Mouse (Mus musculus): ENCODE measurements around the gene Capn13. TPM values are rescaled to one million over a fixed set of nuclear protein-coding genes. Genes with fewer than 3 reads are reported as not detected.

The Capn13 gene
- polyA plus RNA-seq, 1 experiment from 2014 or later = not detected

GRCm38 (mm10) chr17:73329071-73329470, 71.6 kb downstream of the Capn13 start:
- no peaks in the 10 kb centered on the region for H3K9me3 ChIP-seq
- no peak overlapping the region for H3K4me2 ChIP-seq (replicated peaks)
- H3K27me3 ChIP-seq = no peaks in the 10 kb centered on the region
- H3K9ac ChIP-seq = no peak overlapping the region
- H3K4me3 ChIP-seq = no peak overlapping the region
- ATAC-seq (ENCODE audit: insufficient number of reproducible peaks, insufficient read depth, low FRiP score, low TSS enrichment) = no peak
- no peak overlapping the region for H3K27ac ChIP-seq
- WGBS = 86% methylated on average over 5 of the region's 5 CpGs
- H3K4me1 ChIP-seq = no peaks in the 10 kb centered on the region
- H3K36me3 ChIP-seq = no peaks in the 10 kb centered on the region

GRCm38 (mm10) chr17:73325314-73325713, 75.4 kb downstream of the Capn13 start:
- WGBS = 30% methylated on average over 6 of the region's 6 CpGs
- no peak overlapping the region for H3K4me2 ChIP-seq (replicated peaks)
- no peaks in the 10 kb centered on the region for H3K36me3 ChIP-seq
- no peak overlapping the region for H3K27ac ChIP-seq
- ATAC-seq (ENCODE audit: insufficient number of reproducible peaks, insufficient read depth, low FRiP score, low TSS enrichment) = no peak
- no peaks in the 10 kb centered on the region for H3K4me1 ChIP-seq
- H3K27me3 ChIP-seq = no peaks in the 10 kb centered on the region
- no peaks in the 10 kb centered on the region for H3K9me3 ChIP-seq
- H3K9ac ChIP-seq = no peak overlapping the region
- no peak overlapping the region for H3K4me3 ChIP-seq

GRCm38 (mm10) chr17:73324732-73325131, 75.9 kb downstream of the Capn13 start:
- no peak for ATAC-seq (ENCODE audit: insufficient number of reproducible peaks, insufficient read depth, low FRiP score, low TSS enrichment)
- H3K9ac ChIP-seq = no peak overlapping the region
- H3K4me1 ChIP-seq = no peaks in the 10 kb centered on the region
- H3K27me3 ChIP-seq = no peaks in the 10 kb centered on the region
- H3K36me3 ChIP-seq = no peaks in the 10 kb centered on the region
- no peak overlapping the region for H3K27ac ChIP-seq
- H3K9me3 ChIP-seq = no peaks in the 10 kb centered on the region
- H3K4me3 ChIP-seq = no peak overlapping the region
- WGBS = 55% methylated on average over 6 of the region's 6 CpGs
- H3K4me2 ChIP-seq (replicated peaks) = no peak overlapping the region

- H3K27ac ChIP-seq = no peak overlapping the region
- H3K36me3 ChIP-seq = no peaks in the 10 kb centered on the region
- no peaks in the 10 kb centered on the region for H3K4me1 ChIP-seq
- no peak overlapping the region for H3K9ac ChIP-seq
- H3K4me2 ChIP-seq (replicated peaks) = no peak overlapping the region
- no peaks in the 10 kb centered on the region for H3K27me3 ChIP-seq
- ATAC-seq (ENCODE audit: insufficient number of reproducible peaks, insufficient read depth, low FRiP score, low TSS enrichment) = no peak
- no peak overlapping the region for H3K4me3 ChIP-seq
- 79% methylated on average over 3 of the region's 3 CpGs for WGBS
- H3K9me3 ChIP-seq = no peaks in the 10 kb centered on the region
Observed at GRCm38 (mm10) chr17:73323981-73324380, 76.7 kb downstream of the Capn13 start.

GRCm38 (mm10) chr17:73314786-73315185, 85.9 kb downstream of the Capn13 start:
- Histone ChIP-seq H3K36me3 (no peaks in the 10 kb centered on the region), H3K4me3 (no peak overlapping the region), H3K27me3 (no peaks in the 10 kb centered on the region), H3K4me1 (no peaks in the 10 kb centered on the region), H3K27ac (no peak overlapping the region), H3K9me3 (no peaks in the 10 kb centered on the region), H3K4me2 (replicated peaks) (no peak overlapping the region), H3K9ac (no peak overlapping the region)
- ATAC-seq (ENCODE audit: insufficient number of reproducible peaks, insufficient read depth, low FRiP score, low TSS enrichment) = no peak
- 92% methylated on average over 13 of the region's 13 CpGs for WGBS

- ATAC-seq (ENCODE audit: insufficient number of reproducible peaks, insufficient read depth, low FRiP score, low TSS enrichment) = no peak
- H3K4me1 ChIP-seq = no peaks in the 10 kb centered on the region
- no peak overlapping the region for H3K27ac ChIP-seq
- no peaks in the 10 kb centered on the region for H3K9me3 ChIP-seq
- no peak overlapping the region for H3K4me3 ChIP-seq
- H3K9ac ChIP-seq = no peak overlapping the region
- no peaks in the 10 kb centered on the region for H3K27me3 ChIP-seq
- WGBS = 90% methylated on average over 5 of the region's 5 CpGs
- H3K36me3 ChIP-seq = no peaks in the 10 kb centered on the region
- no peak overlapping the region for H3K4me2 ChIP-seq (replicated peaks)
Observed at GRCm38 (mm10) chr17:73311491-73311890, 89.2 kb downstream of the Capn13 start.

- 79% methylated on average over 4 of the region's 4 CpGs for WGBS
- Histone ChIP-seq H3K27ac (no peak overlapping the region), H3K9ac (no peak overlapping the region)
Observed at GRCm38 (mm10) chr17:73308691-73309090, 92.0 kb downstream of the Capn13 start.

GRCm38 (mm10) chr17:73306626-73307025, 94.0 kb downstream of the Capn13 start:
- H3K4me3 ChIP-seq = no peak overlapping the region
- no peak overlapping the region for H3K27ac ChIP-seq
- no peak overlapping the region for H3K4me2 ChIP-seq (replicated peaks)
- H3K4me1 ChIP-seq = no peaks in the 10 kb centered on the region
- H3K9ac ChIP-seq = no peak overlapping the region
- no peaks in the 10 kb centered on the region for H3K36me3 ChIP-seq
- ATAC-seq (ENCODE audit: insufficient number of reproducible peaks, insufficient read depth, low FRiP score, low TSS enrichment) = no peak
- 0 out of 2 replicates have a peak, but pooled peaks cover 5% of the 10 kb centered on the region for H3K27me3 ChIP-seq
- WGBS = 48% methylated on average over 7 of the region's 7 CpGs
- no peaks in the 10 kb centered on the region for H3K9me3 ChIP-seq

More at GRCm38 (mm10) chr17:73308691-73309090, 92.0 kb downstream of the Capn13 start:
- no peak overlapping the region for H3K4me2 ChIP-seq (replicated peaks)
- no peaks in the 10 kb centered on the region for H3K36me3 ChIP-seq
- ATAC-seq (ENCODE audit: insufficient number of reproducible peaks, insufficient read depth, low FRiP score, low TSS enrichment) = no peak
- H3K27me3 ChIP-seq = 0 out of 2 replicates have a peak, but pooled peaks cover 5% of the 10 kb centered on the region
- H3K9me3 ChIP-seq = no peaks in the 10 kb centered on the region
- H3K4me3 ChIP-seq = no peak overlapping the region
- no peaks in the 10 kb centered on the region for H3K4me1 ChIP-seq

GRCm38 (mm10) chr17:73305622-73306021, 95.0 kb downstream of the Capn13 start:
- 60% methylated on average over 9 of the region's 9 CpGs for WGBS
- Histone ChIP-seq H3K9me3 (no peaks in the 10 kb centered on the region), H3K9ac (no peak overlapping the region), H3K4me1 (no peaks in the 10 kb centered on the region), H3K27me3 (0 out of 2 replicates have a peak, but pooled peaks cover 5% of the 10 kb centered on the region), H3K36me3 (no peaks in the 10 kb centered on the region), H3K27ac (no peak overlapping the region), H3K4me2 (replicated peaks) (no peak overlapping the region), H3K4me3 (no peak overlapping the region)
- ATAC-seq (ENCODE audit: insufficient number of reproducible peaks, insufficient read depth, low FRiP score, low TSS enrichment) = no peak

GRCm38 (mm10) chr17:73304086-73304812, 96.4 kb downstream of the Capn13 start:
- H3K27me3 ChIP-seq = 0 out of 2 replicates have a peak, but pooled peaks cover 5% of the 10 kb centered on the region
- no peak for ATAC-seq (ENCODE audit: insufficient number of reproducible peaks, insufficient read depth, low FRiP score, low TSS enrichment)

GRCm38 (mm10) chr17:73303676-73304075, 97.0 kb downstream of the Capn13 start:
- Histone ChIP-seq H3K36me3 (no peaks in the 10 kb centered on the region), H3K4me3 (no peak overlapping the region), H3K9me3 (no peaks in the 10 kb centered on the region), H3K9ac (no peak overlapping the region), H3K27ac (no peak overlapping the region), H3K4me1 (no peaks in the 10 kb centered on the region), H3K27me3 (0 out of 2 replicates have a peak, but pooled peaks cover 9% of the 10 kb centered on the region), H3K4me2 (replicated peaks) (no peak overlapping the region)
- 74% methylated on average over 13 of the region's 13 CpGs for WGBS
- no peak for ATAC-seq (ENCODE audit: insufficient number of reproducible peaks, insufficient read depth, low FRiP score, low TSS enrichment)

More at GRCm38 (mm10) chr17:73304086-73304812, 96.4 kb downstream of the Capn13 start:
- Histone ChIP-seq H3K4me2 (replicated peaks) (no peak overlapping the region), H3K36me3 (no peaks in the 10 kb centered on the region), H3K4me1 (no peaks in the 10 kb centered on the region), H3K4me3 (no peak overlapping the region), H3K9ac (no peak overlapping the region), H3K27ac (no peak overlapping the region), H3K9me3 (no peaks in the 10 kb centered on the region)
- 69% methylated on average over 19 of the region's 19 CpGs for WGBS

- ATAC-seq (ENCODE audit: insufficient number of reproducible peaks, insufficient read depth, low FRiP score, low TSS enrichment) = no peak
- Histone ChIP-seq H3K4me3 (no peak overlapping the region), H3K9ac (no peak overlapping the region), H3K4me2 (replicated peaks) (no peak overlapping the region), H3K27ac (no peak overlapping the region), H3K9me3 (no peaks in the 10 kb centered on the region), H3K36me3 (no peaks in the 10 kb centered on the region), H3K27me3 (0 out of 2 replicates have a peak, but pooled peaks cover 9% of the 10 kb centered on the region), H3K4me1 (no peaks in the 10 kb centered on the region)
- 31% methylated on average over 5 of the region's 5 CpGs for WGBS
Observed at GRCm38 (mm10) chr17:73303217-73303616, 97.4 kb downstream of the Capn13 start.

Measured in embryonic facial prominence, embryonic 12.5 days (tissue).